Mouse (Mus musculus) lung, adult 2 months (tissue): ENCODE results near the gene Fetub.

Source experiments
- CTCF ChIP-seq: fragments of 200-500 bp; IDR thresholded peaks from 2 replicates; pipeline ENCODE4 v1.5.1; 2011; ENCODE audit warnings: mild to moderate bottlenecking, low read length, control low read depth; ENCODE audit not compliant: insufficient read depth
- POLR2A ChIP-seq: fragments of 200-500 bp; IDR thresholded peaks from 2 replicates; pipeline ENCODE4 v1.6.1; 2011; ENCODE audit warnings: low read depth, mild to moderate bottlenecking, control low read depth, low read length, borderline replicate concordance; ENCODE audit errors: extremely low read depth

DNA sequence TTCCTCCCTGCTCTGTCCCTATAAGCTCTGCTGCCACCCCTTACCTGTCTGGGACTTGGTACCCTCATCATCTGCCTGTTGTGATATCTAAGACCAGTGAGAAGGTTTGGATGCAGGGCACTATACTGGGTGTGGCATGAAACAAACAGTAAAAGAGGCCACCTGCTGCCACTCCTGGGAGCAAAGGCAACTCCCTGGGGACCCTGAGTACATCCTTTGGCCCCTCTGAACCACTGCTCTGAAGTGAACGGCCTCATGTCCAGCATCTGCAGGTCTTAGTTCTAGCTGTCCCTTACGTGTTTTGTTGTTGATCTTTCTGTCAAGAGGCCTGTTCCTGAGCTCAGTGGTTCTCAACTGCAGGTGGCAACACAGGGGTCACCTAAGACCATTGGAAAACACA is 20.4 kb downstream of the Fetub start:
- TF ChIP-seq POLR2A (no peak), CTCF (no peak)
